Mouse (Mus musculus): ENCODE measurements around the gene Cd69.

Gene Cd69

DNA sequence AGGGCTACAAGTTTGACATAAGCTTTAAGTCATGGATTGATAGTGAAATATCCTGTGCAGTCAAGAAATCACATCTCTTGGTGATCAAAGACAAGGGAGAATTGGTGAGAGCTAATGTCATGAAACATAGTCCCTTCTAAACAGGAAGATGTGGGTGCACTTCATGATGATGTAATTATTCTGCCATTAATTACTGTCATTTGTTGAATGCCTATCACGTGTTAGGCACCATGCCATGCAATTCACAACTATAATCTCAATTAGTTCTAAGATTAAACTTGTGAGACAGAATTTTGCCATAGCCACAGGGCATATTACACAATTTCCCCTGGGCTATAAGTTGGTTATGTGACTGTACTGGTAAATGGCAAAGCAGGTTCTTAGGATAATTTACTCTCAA is 28.2 kb downstream of the Cd69 start:
- no peak for DNase-seq (ENCODE audit: low spot score)

- no peak for DNase-seq (ENCODE audit: low spot score)
These were observed 29.4 kb downstream of the Cd69 start for GRCm38 (mm10) chr6:129245793-129246192.

DNA sequence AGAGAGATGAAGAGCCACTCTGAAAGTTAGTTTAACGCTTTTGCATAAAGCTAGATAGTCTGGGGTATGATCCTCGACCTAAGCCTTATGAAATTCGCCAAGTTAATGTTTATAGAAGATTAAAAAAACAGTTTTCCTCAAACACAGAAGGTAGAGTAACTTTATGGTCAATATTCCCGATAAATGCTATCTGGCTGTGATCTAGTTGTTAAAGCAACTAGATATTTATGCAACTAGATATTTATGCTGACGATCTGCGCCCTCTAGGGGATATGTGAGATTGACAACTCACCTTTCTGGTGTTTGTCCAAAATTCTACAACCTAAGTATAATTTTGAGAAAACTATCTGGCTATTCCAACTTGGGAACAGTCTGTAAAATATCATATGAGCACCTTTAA is 33.3 kb downstream of the Cd69 start:
- no peak for DNase-seq (ENCODE audit: low spot score)

DNA sequence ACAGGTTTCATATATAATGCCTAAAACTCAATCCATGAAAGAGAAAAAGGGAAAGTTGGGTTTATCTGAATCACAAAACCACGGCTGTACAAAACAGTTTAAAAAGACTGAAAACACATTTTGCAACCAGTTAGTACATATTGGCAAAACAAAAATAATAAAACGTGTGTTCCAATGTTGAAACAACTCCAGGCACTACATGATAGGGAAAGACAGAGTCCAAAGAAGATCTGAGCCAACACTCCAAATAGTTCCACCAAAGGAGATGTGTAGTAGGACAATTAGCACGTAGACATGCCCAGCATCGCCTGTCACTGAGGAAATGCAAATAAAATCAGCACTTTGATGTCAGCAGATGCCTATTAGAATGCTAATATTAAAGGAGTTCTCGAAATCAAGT is 33.8 kb downstream of the Cd69 start:
- DNase-seq (ENCODE audit: low spot score), result no peak

DNA sequence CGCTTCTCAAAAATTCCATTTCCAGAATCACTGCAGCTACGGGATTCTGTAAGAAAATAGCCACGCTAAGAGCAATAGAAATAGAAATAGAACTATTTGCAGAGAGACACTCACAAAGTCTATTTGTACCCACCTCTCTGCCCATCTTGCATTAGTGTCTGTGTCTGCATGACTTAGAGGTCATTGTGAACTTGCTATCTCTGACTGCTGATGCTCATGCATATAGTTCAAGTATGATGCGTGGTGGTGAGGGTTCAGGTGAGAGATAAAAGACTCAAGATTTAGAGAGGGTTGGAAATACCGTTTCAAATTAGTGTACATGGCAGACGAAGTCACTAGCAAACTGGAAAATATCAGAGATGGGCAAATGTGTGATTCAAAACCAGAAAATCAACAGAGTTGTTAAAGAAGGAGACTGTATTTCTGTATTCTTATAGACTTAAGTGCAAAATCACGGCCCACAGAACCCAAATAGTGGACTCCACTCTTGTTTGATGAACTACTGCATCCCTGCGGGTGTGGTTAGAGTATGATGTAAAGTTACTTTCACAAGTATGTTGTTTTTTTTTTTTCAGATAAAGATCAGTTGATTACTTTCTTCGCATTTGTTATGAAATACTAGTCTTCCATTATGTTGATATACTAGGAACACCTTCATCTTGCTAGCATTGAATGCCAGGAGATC is 35.5 kb downstream of the Cd69 start:
- DNase-seq (ENCODE audit: low spot score), result no peak

DNA sequence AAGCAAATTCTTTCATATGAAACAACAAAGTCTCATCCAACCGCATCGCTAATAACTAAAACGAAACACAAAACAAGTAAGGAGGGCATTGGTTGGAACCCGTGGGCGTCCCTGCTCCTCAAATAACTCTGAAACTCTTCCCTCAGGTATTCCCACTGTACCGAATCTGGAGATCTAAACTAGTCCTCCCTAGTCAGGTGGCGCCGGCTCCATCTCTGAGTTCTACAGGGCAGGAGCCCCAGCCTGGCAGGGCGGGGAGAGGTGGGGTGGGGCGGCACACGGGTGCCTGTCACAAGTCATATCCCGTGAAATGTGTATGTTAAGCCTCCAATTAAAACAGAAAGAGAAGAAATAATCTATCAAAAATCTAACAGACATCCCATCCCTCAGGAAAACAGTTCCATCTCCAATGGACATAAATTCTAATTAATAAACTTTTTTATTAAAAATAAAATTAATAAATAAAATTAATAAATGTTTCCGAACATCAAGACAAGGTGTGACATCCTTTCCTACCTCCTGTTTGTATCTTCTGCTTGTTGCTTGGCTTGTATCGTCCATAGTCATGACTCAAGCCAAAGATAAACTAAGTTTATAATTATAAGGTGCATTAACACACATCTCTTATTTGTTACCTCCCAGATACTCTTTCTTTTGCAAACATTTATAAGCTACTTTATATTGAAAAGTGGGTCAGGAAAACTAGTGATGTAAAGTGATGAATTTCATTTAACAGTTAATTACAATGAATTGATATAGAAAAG is 36.8 kb downstream of the Cd69 start:
- DNase-seq (ENCODE audit: low spot score), result no peak

DNA sequence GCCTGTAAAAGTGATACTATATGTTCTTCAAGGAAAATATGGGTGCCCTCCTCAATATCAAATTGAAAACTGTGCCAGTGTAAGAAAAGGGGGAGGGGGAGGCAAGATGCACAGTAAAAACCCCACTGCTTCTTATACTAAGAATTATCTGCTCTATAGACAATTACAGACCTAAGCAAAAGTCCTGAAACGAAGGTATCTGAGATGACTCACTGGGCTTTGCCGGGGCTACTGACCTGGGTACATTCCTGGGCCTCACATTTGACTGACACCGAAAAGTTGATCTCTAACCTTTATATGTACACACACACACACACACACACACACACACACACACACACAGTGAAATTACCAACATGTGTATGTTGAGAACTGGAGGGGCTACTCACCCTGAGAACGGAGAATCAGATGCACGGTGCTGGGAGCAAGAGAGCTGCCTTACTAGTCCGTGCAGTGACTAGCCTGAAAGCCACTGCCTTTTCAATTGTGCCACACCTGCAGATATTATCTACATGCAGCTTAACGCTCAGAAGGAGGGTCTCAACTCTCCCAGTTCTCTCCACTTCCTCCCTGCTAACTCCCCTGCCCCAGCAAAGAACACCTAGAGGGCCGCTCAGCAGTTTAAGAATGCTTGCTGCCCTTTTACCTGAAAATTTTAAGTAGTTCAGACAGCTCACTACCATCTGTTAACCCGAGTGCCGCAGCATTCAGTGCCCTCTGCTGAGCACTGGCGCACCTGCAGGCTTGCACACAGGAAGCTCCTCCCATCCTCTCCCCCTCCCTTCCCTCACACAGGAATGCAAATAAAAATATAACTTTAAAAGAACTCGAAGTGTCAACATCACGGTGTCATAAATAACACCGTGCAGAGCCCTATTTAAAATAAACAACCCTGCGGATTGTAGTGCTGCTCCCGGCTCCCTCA is 37.6 kb downstream of the Cd69 start:
- DNase-seq (ENCODE audit: low spot score), result peak; percentile 70

DNA sequence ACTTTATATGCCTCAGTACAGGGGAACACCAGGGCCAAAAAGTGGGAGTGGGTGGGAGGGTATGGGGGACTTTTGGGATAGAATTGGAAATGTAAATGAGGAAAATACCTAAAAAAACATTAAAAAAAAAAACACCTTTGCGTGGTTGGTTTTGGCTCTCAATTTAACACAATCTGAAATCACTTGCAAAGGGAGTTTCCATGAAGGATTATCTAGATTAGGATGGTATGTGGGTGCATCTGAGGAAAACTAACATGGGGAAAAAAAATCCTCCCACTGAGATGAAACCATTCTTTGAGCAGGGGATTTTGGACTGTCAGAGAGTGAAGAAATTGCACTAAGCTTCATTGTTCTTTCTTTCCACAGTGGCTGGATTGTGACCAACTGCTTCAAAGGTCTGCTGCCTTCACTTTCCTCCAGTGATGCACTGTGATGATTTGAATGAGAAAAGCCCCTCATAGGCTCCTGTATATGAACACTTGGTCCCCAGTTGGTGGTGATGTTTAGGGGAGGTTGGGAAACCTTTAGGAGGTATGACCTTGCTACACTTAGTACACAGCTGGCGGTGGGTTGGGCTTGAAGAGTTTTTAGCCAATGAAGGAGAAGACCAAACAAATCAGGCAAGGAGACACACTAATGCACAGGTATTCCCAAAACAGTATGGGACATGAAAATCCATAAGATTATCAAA is 38.4 kb downstream of the Cd69 start:
- no peak for DNase-seq (ENCODE audit: low spot score)

- no peak for DNase-seq (ENCODE audit: low spot score)
These were observed 39.3 kb downstream of the Cd69 start for GRCm38 (mm10) chr6:129235855-129236461.

DNA sequence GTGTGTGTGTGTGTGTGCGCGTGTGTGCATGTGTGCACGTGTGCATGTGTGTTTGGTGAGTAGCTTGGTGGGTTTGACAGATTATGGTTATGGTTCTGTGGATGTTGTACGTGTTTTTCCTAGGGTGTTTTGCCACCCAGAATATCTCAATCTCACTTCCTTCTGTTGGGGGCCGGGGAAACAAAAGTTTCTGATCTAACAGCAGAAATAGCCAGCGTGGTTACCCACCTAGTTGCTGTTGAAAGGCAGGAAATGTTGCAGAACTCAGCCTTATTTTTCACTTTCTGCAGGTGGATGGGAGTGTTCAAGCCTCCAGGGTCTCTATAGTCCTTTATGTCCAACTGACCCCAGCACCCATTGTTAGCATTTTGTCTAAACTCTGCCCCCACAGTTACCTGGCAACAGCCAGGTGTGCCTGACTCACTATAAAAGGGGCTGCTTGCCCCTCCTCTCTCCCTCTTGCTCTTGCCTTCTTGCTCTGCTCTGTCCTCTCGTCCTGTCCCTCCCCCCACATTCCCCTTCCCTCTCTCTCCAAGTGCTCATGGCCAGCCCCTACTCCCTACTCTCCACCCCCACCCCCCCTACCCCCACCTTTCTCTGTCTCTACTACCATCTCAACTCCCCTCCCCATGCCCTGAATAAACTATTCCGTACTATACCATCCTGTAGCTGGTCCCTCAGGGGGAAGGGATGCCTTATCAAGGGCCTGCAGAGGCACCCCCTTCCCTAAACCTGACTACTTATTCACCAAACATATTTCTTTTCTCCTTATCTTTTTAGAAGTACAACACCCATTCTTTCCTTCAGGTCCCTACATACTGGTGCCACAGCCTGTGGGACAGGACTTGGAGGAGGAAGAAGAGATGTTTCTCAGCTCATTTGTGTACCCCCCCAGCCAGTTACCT is 40.5 kb downstream of the Cd69 start:
- DNase-seq (ENCODE audit: low spot score), result no peak

GRCm38 (mm10) chr6:129233955-129234369 is 41.3 kb downstream of the Cd69 start:
- no peak for DNase-seq (ENCODE audit: low spot score)

GRCm38 (mm10) chr6:129233366-129233954 is 41.8 kb downstream of the Cd69 start:
- DNase-seq (ENCODE audit: low spot score), result no peak

DNA sequence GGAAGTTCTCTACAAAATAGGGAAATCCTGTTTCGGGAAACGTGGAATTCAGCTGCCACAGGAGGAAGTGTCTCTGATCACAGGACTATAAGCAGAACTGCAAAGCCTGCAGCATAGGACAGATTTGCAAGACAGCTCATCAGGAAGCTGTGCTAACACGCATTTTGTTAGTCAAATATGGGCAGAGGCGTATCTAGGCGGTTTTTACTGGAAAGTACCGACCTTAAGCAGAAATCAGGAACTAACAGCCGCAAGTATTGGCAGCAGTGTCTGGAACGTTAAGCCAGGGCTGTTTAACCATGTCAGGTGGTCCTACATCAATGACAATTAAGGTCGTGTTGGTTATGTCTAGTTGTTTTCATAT is 42.4 kb downstream of the Cd69 start:
- DNase-seq (ENCODE audit: low spot score), result no peak

- no peak for DNase-seq (ENCODE audit: low spot score)
These were observed 43.0 kb downstream of the Cd69 start for GRCm38 (mm10) chr6:129232005-129232841.

GRCm38 (mm10) chr6:129229774-129230578 is 45.3 kb downstream of the Cd69 start:
- DNase-seq (ENCODE audit: low spot score), result peak; percentile 30

- no peak for DNase-seq (ENCODE audit: low spot score)
These were observed 46.1 kb downstream of the Cd69 start for GRCm38 (mm10) chr6:129228935-129229773.

DNA sequence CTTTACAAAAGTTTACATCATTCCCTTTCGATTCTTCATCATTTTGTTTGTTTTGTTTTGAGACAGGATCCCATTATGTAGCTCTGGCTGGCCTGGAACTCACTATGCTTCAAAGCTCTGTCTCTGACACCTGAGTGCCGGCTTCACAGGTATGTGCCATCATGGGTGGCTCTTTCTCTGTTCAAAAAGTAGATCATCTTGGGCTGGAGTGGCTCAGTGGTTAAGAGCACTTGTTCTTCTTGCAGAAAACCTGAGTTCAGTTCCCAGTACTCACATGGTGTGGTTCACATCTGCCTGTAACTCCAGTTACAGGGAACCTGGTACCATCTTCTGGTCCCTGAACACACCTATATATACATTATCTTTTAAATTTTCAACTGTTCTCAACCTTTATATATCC is 50.2 kb downstream of the Cd69 start:
- no peak for DNase-seq (ENCODE audit: low spot score)
